Mouse (Mus musculus) midbrain, embryonic 16.5 days (tissue): ENCODE measurements around the gene Gm20388. TPM values are rescaled to one million over a fixed set of nuclear protein-coding genes. Genes with fewer than 3 reads are reported as not detected.
A peak's percentile ranks its signal among the peaks of the same experiment; 100 is the strongest.

Experiments
- ATAC-seq: fragments of 200-750 bp; cut with Nextera tagmentation; 2 replicates; pipeline ENCODE4 v1.8.0; 2017; ENCODE audit warnings: moderate TSS enrichment
- H3K27ac ChIP-seq: fragments of 300-500 bp; sonication (generic); 2 replicates; pipeline ENCODE4 v1.5.1; 2014; ENCODE audit warnings: mild to moderate bottlenecking, low read length, mixed read lengths
- H3K27me3 ChIP-seq: fragments of 300-500 bp; sonication (generic); 2 replicates; pipeline ENCODE4 v1.6.1; 2014; ENCODE audit warnings: low read depth, low read length, mixed read lengths; ENCODE audit not compliant: control insufficient read depth, insufficient read depth
- H3K36me3 ChIP-seq: fragments of 300-500 bp; sonication (generic); 2 replicates; pipeline ENCODE4 v1.6.1; 2014; ENCODE audit warnings: mild to moderate bottlenecking, low read length, moderate library complexity, mixed read lengths; ENCODE audit not compliant: control insufficient read depth, insufficient read depth
- H3K4me1 ChIP-seq: fragments of 300-500 bp; sonication (generic); 2 replicates; pipeline ENCODE4 v1.6.1; 2014; ENCODE audit warnings: mild to moderate bottlenecking, low read length, mixed read lengths; ENCODE audit not compliant: control insufficient read depth, insufficient read depth
- H3K4me2 ChIP-seq: fragments of 300-500 bp; sonication (generic); 2 replicates; pipeline ENCODE4 v1.6.1; 2014; ENCODE audit warnings: mild to moderate bottlenecking, low read length, mixed read lengths
- H3K4me3 ChIP-seq: fragments of 300-500 bp; sonication (generic); 2 replicates; pipeline ENCODE4 v1.5.1; 2014; ENCODE audit warnings: low read depth, mild to moderate bottlenecking, low read length, moderate library complexity, mixed read lengths
- H3K9ac ChIP-seq: fragments of 300-500 bp; sonication (generic); 2 replicates; pipeline ENCODE4 v1.6.1; 2014; ENCODE audit warnings: low read depth, low read length, mixed read lengths
- H3K9me3 ChIP-seq: fragments of 300-500 bp; sonication (generic); replicated peaks from 2 replicates; pipeline ENCODE4 v1.6.1; 2014; ENCODE audit warnings: mild to moderate bottlenecking, low read length, mixed read lengths; ENCODE audit not compliant: control insufficient read depth, poor library complexity, severe bottlenecking
- WGBS: fragments of 180-500 bp; shearing (Covaris S2); extraction: QIAGEN DNeasy Blood & Tissue Kit; methylation state at CpG from one replicate; pipeline ENCODE4 v1.1.7; 2014; 5-methylcytosine and 5-hydroxymethylcytosine counted together
- polyA plus RNA-seq: library from polyadenylated mRNA; unstranded; fragments of >200 nt; fragmentation: Nextera tagmentation; extraction: Ambion mirVana; gene quantifications from 2 replicates; pipeline ENCODE4 v1.2.1, GENCODE M21; 2015

The Gm20388 gene
- polyA plus RNA-seq, 1 experiment from 2014 or later, result 7.5 TPM

- ATAC-seq, result no peak
- H3K4me3 ChIP-seq, result no peak overlapping the region
- WGBS, result 83% methylated on average over 8 of the region's 8 CpGs
- no peaks in the 10 kb centered on the region for H3K9me3 ChIP-seq
- no peak overlapping the region for H3K4me2 ChIP-seq
- H3K36me3 ChIP-seq, result peaks cover 12% of the 10 kb centered on the region; the same call in 1 of the 2 replicates
- no peak overlapping the region for H3K9ac ChIP-seq
- no peak overlapping the region for H3K27ac ChIP-seq
- no peaks in the 10 kb centered on the region for H3K27me3 ChIP-seq
- no peaks in the 10 kb centered on the region for H3K4me1 ChIP-seq
Measured at GRCm38 (mm10) chr8:120160366-120160765, 249.7 kb downstream of the Gm20388 start.

DNA sequence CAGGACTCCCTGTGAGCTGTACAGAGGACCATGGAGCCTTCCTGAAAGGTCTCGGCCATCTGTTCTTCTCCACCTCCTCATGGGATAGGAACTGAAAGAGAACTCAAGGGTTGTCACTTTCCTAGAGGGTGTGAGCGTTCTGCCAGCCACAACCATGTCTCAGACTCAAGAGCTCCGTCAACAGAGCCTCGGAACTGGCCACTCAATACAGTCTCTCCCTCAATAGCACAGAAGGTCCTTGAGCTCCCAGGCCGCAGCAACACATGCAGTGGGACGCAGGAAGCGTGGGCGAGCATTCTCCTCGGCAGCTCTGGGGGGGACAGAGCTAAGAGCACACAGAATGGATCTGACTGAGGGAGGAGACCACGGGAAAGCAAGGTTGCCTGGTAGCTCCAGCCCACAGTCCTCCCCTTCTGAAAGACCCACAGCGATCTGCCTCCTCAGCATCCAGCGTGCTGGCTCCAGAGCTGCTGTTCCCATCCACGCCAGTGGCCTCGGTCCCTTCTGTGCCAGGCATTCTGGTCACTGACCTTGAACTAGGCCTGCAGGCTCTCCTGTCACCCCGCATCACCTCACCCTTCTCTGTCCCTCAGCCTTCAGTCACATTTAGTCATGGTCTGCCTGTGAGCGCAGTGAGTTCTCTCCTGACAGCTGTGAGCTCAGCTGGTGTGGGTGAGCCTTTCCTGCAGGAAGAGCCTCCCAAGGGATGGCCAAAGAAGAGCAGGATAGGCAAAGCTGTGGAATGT is 251.2 kb downstream of the Gm20388 start:
- no peak for ATAC-seq
- Histone ChIP-seq H3K27ac (no peak overlapping the region), H3K4me3 (no peak overlapping the region), H3K27me3 (no peaks in the 10 kb centered on the region), H3K4me1 (no peaks in the 10 kb centered on the region), H3K9ac (peak overlapping the region; percentile 16; the same call in 1 of the 2 replicates), H3K36me3 (peaks cover 6% of the 10 kb centered on the region; the same call in 1 of the 2 replicates), H3K4me2 (no peak overlapping the region), H3K9me3 (no peaks in the 10 kb centered on the region)
- WGBS, result 79% methylated on average over 16 of the region's 16 CpGs

DNA sequence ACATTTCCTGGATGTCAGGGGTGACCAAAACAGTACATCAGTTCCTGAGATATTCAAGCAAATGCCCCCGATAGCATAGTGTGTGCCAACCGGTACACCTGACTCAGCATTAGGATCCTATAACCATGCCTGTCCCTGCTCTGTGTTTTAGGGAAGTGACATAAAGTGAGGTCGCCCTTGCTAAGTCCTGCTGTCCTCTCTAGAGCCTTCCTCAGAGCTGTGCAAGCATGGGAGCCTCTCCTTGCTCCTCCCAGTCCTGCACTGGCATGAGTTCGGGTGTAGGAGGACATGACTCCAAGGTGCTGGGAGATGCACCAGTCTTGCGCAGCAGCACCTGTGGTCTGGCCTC is 251.7 kb downstream of the Gm20388 start:
- Histone ChIP-seq H3K4me2 (no peak overlapping the region), H3K9ac (no peak overlapping the region; the same call in 1 of the 2 replicates), H3K36me3 (peaks cover 6% of the 10 kb centered on the region; the same call in 1 of the 2 replicates), H3K27ac (no peak overlapping the region), H3K4me1 (no peaks in the 10 kb centered on the region), H3K27me3 (no peaks in the 10 kb centered on the region), H3K4me3 (no peak overlapping the region), H3K9me3 (no peaks in the 10 kb centered on the region)
- no peak for ATAC-seq
- 83% methylated on average over 5 of the region's 5 CpGs for WGBS

DNA sequence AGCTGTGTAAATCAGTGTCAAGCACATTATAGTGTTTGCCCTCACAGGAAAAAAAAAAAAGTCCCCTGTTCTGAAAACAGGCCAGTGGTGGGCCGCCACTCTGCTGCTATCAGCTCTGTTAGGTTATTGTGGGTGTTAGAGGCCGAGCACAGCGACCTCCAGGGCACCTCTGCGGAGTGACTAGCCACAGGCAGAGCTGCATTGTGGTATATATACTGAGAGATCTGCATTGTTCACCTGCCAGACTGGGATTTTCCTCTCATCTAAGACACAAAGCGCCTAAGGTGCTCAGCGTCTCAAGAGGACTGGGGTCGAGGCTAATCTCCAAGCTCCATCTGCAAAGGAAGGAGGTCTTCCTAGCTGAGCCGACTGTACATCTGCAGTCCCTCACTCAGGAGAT is 252.7 kb downstream of the Gm20388 start:
- no peak for ATAC-seq
- no peak overlapping the region for H3K9ac ChIP-seq
- H3K36me3 ChIP-seq, result peaks cover 6% of the 10 kb centered on the region; the same call in 1 of the 2 replicates
- H3K4me3 ChIP-seq, result no peak overlapping the region
- H3K9me3 ChIP-seq, result no peaks in the 10 kb centered on the region
- H3K4me1 ChIP-seq, result peaks cover 5% of the 10 kb centered on the region; the same call in 1 of the 2 replicates
- no peak overlapping the region for H3K4me2 ChIP-seq
- no peaks in the 10 kb centered on the region for H3K27me3 ChIP-seq
- WGBS, result 70% methylated on average over 8 of the region's 8 CpGs
- no peak overlapping the region for H3K27ac ChIP-seq

DNA sequence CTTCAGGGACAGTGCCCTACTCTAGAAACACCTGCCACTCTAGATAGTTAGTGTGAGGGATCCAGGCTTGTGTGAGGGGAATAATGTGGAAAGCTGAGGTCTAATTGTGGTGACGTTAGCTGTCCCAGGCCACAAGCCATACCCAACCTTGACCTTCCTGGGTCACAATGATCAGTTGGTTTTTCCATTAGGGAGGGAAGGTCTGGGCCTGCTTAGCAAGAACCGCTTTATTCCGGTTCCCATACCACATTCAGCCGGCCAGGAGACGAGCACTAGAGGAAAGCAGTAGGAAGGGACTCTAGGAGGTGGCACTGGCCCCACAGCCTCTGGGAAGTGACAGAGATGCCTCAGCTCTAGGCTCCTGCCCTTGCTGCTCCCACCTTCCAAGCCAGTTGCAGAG is 253.4 kb downstream of the Gm20388 start:
- no peaks in the 10 kb centered on the region for H3K9me3 ChIP-seq
- no peak overlapping the region for H3K27ac ChIP-seq
- peaks cover 7% of the 10 kb centered on the region; the same call in 1 of the 2 replicates for H3K4me1 ChIP-seq
- H3K4me2 ChIP-seq, result no peak overlapping the region
- H3K36me3 ChIP-seq, result peaks cover 6% of the 10 kb centered on the region; the same call in 1 of the 2 replicates
- 88% methylated on average over 5 of the region's 5 CpGs for WGBS
- no peak overlapping the region for H3K4me3 ChIP-seq
- H3K27me3 ChIP-seq, result no peaks in the 10 kb centered on the region
- H3K9ac ChIP-seq, result no peak overlapping the region
- no peak for ATAC-seq

GRCm38 (mm10) chr8:120167136-120167535 is 256.5 kb downstream of the Gm20388 start:
- Histone ChIP-seq H3K4me3 (no peak overlapping the region), H3K27ac (no peak overlapping the region), H3K4me2 (no peak overlapping the region), H3K9ac (no peak overlapping the region), H3K27me3 (no peaks in the 10 kb centered on the region), H3K36me3 (no peaks in the 10 kb centered on the region), H3K4me1 (peaks cover 7% of the 10 kb centered on the region; the same call in 1 of the 2 replicates), H3K9me3 (no peaks in the 10 kb centered on the region)
- ATAC-seq, result no peak
- WGBS, result 89% methylated on average over 8 of the region's 8 CpGs

- no peaks in the 10 kb centered on the region for H3K9me3 ChIP-seq
- peak overlapping the region; percentile 1; the same call in 1 of the 2 replicates for H3K27ac ChIP-seq
- no peak overlapping the region for H3K4me2 ChIP-seq
- ATAC-seq, result 0 out of 2 replicates have a peak, but pooled peaks have one; percentile 50
- 13% methylated on average over 5 of the region's 5 CpGs for WGBS
- H3K9ac ChIP-seq, result no peak overlapping the region
- H3K4me3 ChIP-seq, result no peak overlapping the region
- no peaks in the 10 kb centered on the region for H3K27me3 ChIP-seq
- peaks cover 7% of the 10 kb centered on the region; the same call in 1 of the 2 replicates for H3K4me1 ChIP-seq
- no peaks in the 10 kb centered on the region for H3K36me3 ChIP-seq
Measured at GRCm38 (mm10) chr8:120167821-120168220, 257.2 kb downstream of the Gm20388 start.

DNA sequence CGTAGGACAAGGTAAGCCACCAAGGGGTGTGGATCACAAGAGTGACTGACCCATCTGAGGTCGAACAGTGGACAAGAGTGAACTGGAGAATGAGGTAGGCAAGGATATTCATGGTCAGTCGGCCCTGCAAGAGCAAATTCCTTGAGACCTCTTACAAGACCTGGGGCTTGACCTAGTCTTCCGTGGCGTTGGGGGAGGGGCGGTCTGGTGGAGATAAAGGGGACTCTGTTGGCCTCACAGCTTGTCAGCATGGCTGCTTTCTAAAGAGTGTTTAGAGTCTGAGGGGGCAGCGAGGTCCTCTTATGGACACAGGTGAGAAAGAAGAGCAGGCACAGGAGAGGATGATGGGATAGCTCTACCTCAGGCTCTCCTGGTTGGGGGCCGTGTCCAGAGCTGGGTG is 258.5 kb downstream of the Gm20388 start:
- Histone ChIP-seq H3K9ac (no peak overlapping the region), H3K4me2 (no peak overlapping the region), H3K9me3 (no peaks in the 10 kb centered on the region), H3K27me3 (no peaks in the 10 kb centered on the region), H3K36me3 (no peaks in the 10 kb centered on the region), H3K4me1 (peaks cover 7% of the 10 kb centered on the region; the same call in 1 of the 2 replicates), H3K27ac (no peak overlapping the region), H3K4me3 (no peak overlapping the region)
- no peak for ATAC-seq
- 44% methylated on average over 8 of the region's 8 CpGs for WGBS

- H3K27ac ChIP-seq, result no peak overlapping the region
- ATAC-seq, result no peak
- H3K27me3 ChIP-seq, result no peaks in the 10 kb centered on the region
- H3K9me3 ChIP-seq, result no peaks in the 10 kb centered on the region
- H3K4me1 ChIP-seq, result peaks cover 25% of the 10 kb centered on the region
- H3K4me2 ChIP-seq, result no peak overlapping the region
- H3K4me3 ChIP-seq, result no peak overlapping the region
- WGBS, result 95% methylated on average over 1 of the region's 1 CpGs
- no peaks in the 10 kb centered on the region for H3K36me3 ChIP-seq
- H3K9ac ChIP-seq, result no peak overlapping the region
Measured at GRCm38 (mm10) chr8:120173195-120173594, 262.6 kb downstream of the Gm20388 start.
